In the genomic region with DNA sequence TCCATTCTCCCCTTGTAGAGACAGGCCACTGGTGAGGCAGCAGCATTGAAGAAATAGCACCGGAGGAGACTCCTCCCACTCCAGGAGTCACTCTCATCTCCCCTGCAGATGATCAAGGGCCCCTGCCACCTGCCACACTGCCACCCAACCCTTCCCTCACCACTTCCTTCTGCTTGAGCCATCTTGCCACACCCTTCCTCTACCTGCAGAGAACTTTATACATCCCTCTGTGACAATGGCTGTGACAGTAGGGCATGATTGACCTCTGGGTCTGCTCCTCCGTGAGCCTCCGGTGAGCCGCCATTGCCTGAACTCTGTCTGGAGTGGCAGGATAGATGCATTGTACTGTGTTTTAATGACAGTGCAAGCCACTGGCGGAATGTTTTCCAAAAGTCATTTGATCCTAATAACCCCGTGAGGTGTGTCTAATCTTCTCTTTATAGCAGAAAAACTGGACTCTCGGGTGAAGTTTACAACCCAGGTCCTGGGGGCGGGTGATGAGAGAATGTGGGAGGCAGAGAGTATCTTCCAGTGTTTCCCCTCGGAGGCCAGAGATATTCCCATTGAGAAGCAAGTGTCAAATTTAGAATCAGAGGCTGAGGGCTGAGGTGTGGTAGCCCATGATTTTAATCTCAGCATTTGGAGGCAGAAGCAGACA, we compare ENCODE assay signal across 9 mouse cellular contexts. TPM values are rescaled to one million over a fixed set of nuclear protein-coding genes. Genes with fewer than 3 reads are reported as not detected.
DNase-seq lines count a peak whose midpoint lies in the region; ATAC-seq and TF ChIP-seq lines count a peak whose summit lies in the region.
"Had no signal": no experiment of that assay in that cellular context is flagged by ENCODE, and none has a peak within 500 bp of the region (broad histone marks: within the 10 kb centered on the region; RNA-seq: fewer than 3 reads in every experiment).

No protein-coding gene starts in this region.

- H3K4me1 ChIP-seq in lung, postnatal 0 days (ENCODE audit: insufficient read depth, low read depth, low read length): peaks cover 10% of the 10 kb centered on the region; the same call in 1 of the 2 replicates
- 0 out of 2 replicates have a peak, but pooled peaks cover 5% of the 10 kb centered on the region for H3K4me1 ChIP-seq in embryonic fibroblast, embryonic 13.5 days (ENCODE audit: control insufficient read depth, insufficient read depth, low read length)
- peaks cover 49% of the 10 kb centered on the region; the same call in 1 of the 2 replicates for H3K4me1 ChIP-seq in spleen, adult 2 months (ENCODE audit: control insufficient read depth, insufficient read depth, insufficient read length)
- no peaks in the 10 kb centered on the region for H3K4me1 ChIP-seq in midbrain, embryonic 14.5 days (ENCODE audit: control insufficient read depth, insufficient read depth, low read length)

- H3K27me3 ChIP-seq in lung, postnatal 0 days (replicated peaks; ENCODE audit: insufficient read depth, low read length): no peaks in the 10 kb centered on the region
- H3K27me3 ChIP-seq in spleen, adult 2 months (ENCODE audit: control insufficient read depth, insufficient read depth, low read length): no peaks in the 10 kb centered on the region
- no peaks in the 10 kb centered on the region for H3K27me3 ChIP-seq in midbrain, embryonic 14.5 days (ENCODE audit: control insufficient read depth, insufficient read depth, low read length)

- DNase-seq in lung, postnatal 0 days (ENCODE audit: low spot score): no peak
- no peak for DNase-seq in lung, adult 18-20 months
- peak in 1 of 2 experiments; percentile 79 for DNase-seq in spleen, adult 2 months (ENCODE audit: low read depth in 1 of 2, low spot score in 2 of 2)
- DNase-seq in adipocyte (ENCODE audit: low spot score): no peak
- no peak for DNase-seq in midbrain, embryonic 14.5 days
- no peak for DNase-seq in gastrocnemius, adult 8-10 months (ENCODE audit: low spot score in 2 of 2)
- DNase-seq: kidney, adult 2 months had no signal

- no peak for TF ChIP-seq EP300 in lung, postnatal 0 days (IDR thresholded peaks at IDR 0.05)

- no peak overlapping the region for H3K4me2 ChIP-seq in lung, postnatal 0 days (replicated peaks; ENCODE audit: low read depth, low read length)
- H3K4me2 ChIP-seq in midbrain, embryonic 14.5 days (ENCODE audit: low read length): no peak overlapping the region

- H3K4me3 ChIP-seq in lung, postnatal 0 days (ENCODE audit: low read depth, low read length): no peak overlapping the region
- H3K4me3 ChIP-seq in embryonic fibroblast, embryonic 13.5 days (ENCODE audit: insufficient read depth, low read length): no peak overlapping the region
- no peak overlapping the region for H3K4me3 ChIP-seq in spleen, adult 2 months (ENCODE audit: extremely low read depth, insufficient read depth, insufficient read length)
- H3K4me3 ChIP-seq in midbrain, embryonic 14.5 days (replicated peaks; ENCODE audit: low read depth, low read length): no peak overlapping the region

- no peaks in the 10 kb centered on the region for H3K36me3 ChIP-seq in lung, postnatal 0 days (ENCODE audit: insufficient read depth, low read length)
- H3K36me3 ChIP-seq in spleen, adult 2 months (ENCODE audit: control insufficient read depth, insufficient read depth, low read length): no peaks in the 10 kb centered on the region
- no peaks in the 10 kb centered on the region for H3K36me3 ChIP-seq in midbrain, embryonic 14.5 days (ENCODE audit: control insufficient read depth, insufficient read depth, low read length)

- 80% methylated on average over 9 of the region's 9 CpGs for WGBS in lung, postnatal 0 days
- WGBS in spleen, adult 2 months: 68% methylated on average over 9 of the region's 9 CpGs
- 72% methylated on average over 9 of the region's 9 CpGs for WGBS in midbrain, embryonic 14.5 days

- no peak overlapping the region for H3K9ac ChIP-seq in lung, postnatal 0 days (replicated peaks; ENCODE audit: low read depth)
- no peak overlapping the region for H3K9ac ChIP-seq in midbrain, embryonic 14.5 days (replicated peaks; ENCODE audit: low read length)

- ATAC-seq in lung, postnatal 0 days: no peak
- ATAC-seq in midbrain, embryonic 14.5 days (ENCODE audit: low FRiP score, low TSS enrichment): no peak
- ATAC-seq: forebrain, embryonic 14.5 days had no signal

- no peaks in the 10 kb centered on the region for H3K9me3 ChIP-seq in lung, postnatal 0 days (ENCODE audit: low read length)
- H3K9me3 ChIP-seq in midbrain, embryonic 14.5 days (ENCODE audit: control insufficient read depth, low read length): no peaks in the 10 kb centered on the region

- no peak for TF ChIP-seq CTCF in lung, postnatal 0 days (IDR thresholded peaks at IDR 0.05)
- no peak for TF ChIP-seq CTCF in embryonic fibroblast, embryonic 13.5 days (IDR thresholded peaks at IDR 0.05; ENCODE audit: borderline replicate concordance, insufficient read depth, low read length)
- no peak for TF ChIP-seq CTCF in spleen, adult 2 months (IDR thresholded peaks at IDR 0.05; ENCODE audit: extremely low read depth, insufficient read depth, insufficient read length, insufficient replicate concordance)

- TF ChIP-seq POLR2A in embryonic fibroblast, embryonic 13.5 days (IDR thresholded peaks at IDR 0.05; ENCODE audit: low read depth, low read length): no peak
- TF ChIP-seq POLR2A in spleen, adult 2 months (IDR thresholded peaks at IDR 0.05; ENCODE audit: low read depth, low read length): no peak

- peak overlapping the region; percentile 81 for H3K27ac ChIP-seq in lung, postnatal 0 days (ENCODE audit: low read length)
- H3K27ac ChIP-seq in embryonic fibroblast, embryonic 13.5 days (ENCODE audit: insufficient read depth, low read length): peak overlapping the region; percentile 81
- H3K27ac ChIP-seq in spleen, adult 2 months (ENCODE audit: insufficient read depth, low read length): peak overlapping the region; percentile 85
- H3K27ac ChIP-seq in midbrain, embryonic 14.5 days (replicated peaks; ENCODE audit: low read depth, low read length): no peak overlapping the region

RNA-seq across cellular contexts. Expression of a gene that starts 7.7 kb away (rescaled TPM):
- 59.3 and 67.3 TPM in 2 replicates for polyA plus RNA-seq in lung, postnatal 0 days (2015; fragmentation: Nextera tagmentation; extraction: Ambion mirVana)
- polyA plus RNA-seq in embryonic fibroblast, embryonic 13.5 days (2011; ENCODE audit: insufficient read length, low read depth, missing spikeins): 718 and 1,071 TPM in 2 replicates
- 138 and 142 TPM in 2 replicates for polyA plus RNA-seq in spleen, adult 2 months (2012; rRNA removed)
- 7.3 and 14.8 TPM in 2 replicates for polyA plus RNA-seq in midbrain, embryonic 14.5 days (2014; fragmentation: Nextera tagmentation; extraction: Ambion mirVana)
- 10 to 100 TPM; 33.4 to 51.3 (median 39.4) TPM for total RNA-seq in gastrocnemius, adult 8-10 months (2022)
